Mouse (Mus musculus): Measurements from ENCODE around the gene Xdh.

The Xdh gene

GRCm38 (mm10) chr17:73942268-73942962 lies 7.6 kb downstream of the Xdh start:
- no peak for DNase-seq (ENCODE audit: inconsistent ontology term)

DNA sequence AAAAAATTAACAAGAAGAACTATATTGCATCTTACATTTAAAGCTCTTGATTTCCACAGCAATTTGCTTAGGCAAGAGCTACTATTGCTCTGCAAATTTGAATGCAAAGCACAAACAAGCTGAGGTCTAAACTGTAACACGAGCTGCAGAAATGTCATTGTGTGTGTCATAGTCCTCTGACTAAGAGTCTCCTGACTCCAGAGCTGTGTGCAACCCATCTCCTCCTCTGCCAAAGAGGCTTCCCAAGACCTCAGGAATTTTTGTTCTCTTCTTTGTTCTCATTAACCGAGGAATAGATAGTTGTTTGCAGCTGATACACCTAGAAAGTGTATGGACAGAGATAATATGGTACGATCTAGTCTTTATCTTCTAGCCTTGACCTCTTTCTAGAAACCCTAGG lies 8.2 kb downstream of the Xdh start:
- DNase-seq (ENCODE audit: inconsistent ontology term), result peak; percentile 78

- DNase-seq (ENCODE audit: inconsistent ontology term), result no peak
Observed at GRCm38 (mm10) chr17:73937073-73937472, 12.9 kb downstream of the Xdh start.

GRCm38 (mm10) chr17:73935163-73935562 lies 14.8 kb downstream of the Xdh start:
- no peak for DNase-seq (ENCODE audit: inconsistent ontology term)

- DNase-seq (ENCODE audit: inconsistent ontology term), result no peak
Observed at GRCm38 (mm10) chr17:73934281-73934680, 15.7 kb downstream of the Xdh start.

DNA sequence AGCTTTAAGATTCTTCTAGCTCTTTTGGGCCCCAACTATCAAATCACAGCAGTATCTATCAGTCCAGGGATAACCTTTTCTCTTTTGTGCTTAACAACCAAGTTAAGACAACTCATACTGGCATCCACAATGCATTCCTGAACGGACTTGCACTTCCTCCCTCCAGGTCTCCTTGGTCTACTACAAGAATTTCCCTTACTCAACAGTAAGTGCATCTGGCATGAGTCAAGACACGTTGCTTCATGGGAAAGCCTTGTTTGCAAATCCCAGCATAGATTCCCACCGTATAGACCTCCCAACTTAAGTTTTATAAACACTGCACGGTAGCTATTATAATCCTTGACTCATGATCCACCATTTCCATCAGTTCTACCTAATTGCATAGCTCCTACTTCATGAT lies 16.4 kb downstream of the Xdh start:
- DNase-seq (ENCODE audit: inconsistent ontology term), result no peak

GRCm38 (mm10) chr17:73932497-73933059 lies 17.4 kb downstream of the Xdh start:
- no peak for DNase-seq (ENCODE audit: inconsistent ontology term)

DNA sequence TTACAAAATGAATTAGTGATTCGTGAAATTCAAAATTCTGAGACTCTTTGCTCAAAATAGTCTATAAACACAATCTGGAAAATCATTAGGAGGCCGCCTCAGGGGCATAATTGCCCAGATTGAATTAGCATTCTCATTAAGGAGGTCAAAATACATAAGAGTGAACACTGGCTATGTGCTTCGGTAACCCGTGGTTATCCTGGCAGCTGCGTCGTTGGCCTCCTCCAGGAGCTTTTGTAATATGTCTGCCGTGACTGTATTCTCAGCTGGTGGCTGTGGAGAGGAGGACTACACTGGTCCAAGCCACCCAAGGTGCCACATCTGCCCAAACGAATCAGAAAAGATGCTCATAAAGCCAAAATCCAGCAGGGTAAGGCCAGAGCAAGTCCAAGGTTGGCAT lies 30.5 kb downstream of the Xdh start:
- DNase-seq (ENCODE audit: inconsistent ontology term), result no peak

DNA sequence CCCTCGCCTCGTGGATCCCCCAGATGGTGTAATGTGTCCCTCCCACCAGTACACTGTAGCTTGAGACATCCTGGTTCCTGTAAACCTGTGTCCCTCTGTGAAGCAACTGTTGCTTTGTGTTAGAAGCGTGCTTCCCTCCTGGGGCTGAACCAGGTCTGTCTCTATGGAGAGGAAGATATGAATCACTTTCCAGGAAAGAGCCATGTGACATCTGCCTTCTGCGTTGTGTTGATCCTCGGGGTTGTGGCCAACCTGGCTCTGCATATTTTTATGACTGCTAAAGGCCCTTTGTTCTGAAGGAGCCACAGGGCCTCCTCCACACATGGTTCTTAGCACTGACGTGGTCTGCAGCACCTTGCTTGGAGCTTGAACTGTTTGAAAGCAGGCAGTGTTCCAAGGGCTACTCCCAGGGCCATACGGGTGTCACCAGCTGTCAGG lies 31.0 kb downstream of the Xdh start:
- DNase-seq (ENCODE audit: inconsistent ontology term), result no peak

DNA sequence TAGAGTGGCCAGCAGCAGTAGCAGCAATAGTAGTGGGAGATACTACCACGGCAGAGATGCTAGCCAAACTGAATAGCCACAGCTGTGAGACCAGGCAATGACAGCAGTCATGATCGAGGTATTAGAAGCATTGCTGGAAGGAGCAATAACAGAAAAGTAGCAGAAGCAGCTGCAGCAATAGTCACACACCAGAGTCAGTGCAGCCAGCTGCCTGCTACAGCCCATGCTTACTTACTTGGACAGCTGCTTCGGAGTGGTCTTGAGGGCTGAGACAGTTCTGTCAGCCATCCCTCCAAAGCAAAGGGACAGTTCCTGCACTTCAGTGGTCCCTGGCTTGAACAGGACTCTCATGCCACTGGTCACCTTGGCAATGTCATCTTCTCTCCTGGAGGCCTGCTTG lies 31.9 kb downstream of the Xdh start:
- no peak for DNase-seq (ENCODE audit: inconsistent ontology term)

GRCm38 (mm10) chr17:73917713-73918112 lies 32.3 kb downstream of the Xdh start:
- DNase-seq (ENCODE audit: inconsistent ontology term), result no peak

DNA sequence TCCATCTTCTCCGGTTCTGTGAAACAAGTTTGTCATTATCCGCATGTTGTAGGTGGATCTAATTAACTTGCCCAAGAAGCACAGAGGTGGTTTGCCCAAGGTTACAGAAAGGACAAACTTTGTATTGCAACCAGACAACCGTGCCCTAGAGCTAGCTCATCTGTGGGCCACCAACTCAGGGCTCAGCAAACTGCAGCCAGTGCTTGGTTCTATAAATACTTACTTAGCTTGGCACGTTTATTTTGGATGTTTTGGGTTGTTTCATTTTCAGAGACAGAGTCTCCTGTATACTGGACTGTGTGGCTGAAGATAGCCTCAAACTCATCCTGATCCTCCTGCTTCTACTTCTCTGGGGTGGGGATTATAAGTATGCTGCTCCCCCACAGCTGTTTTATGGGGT lies 35.3 kb downstream of the Xdh start:
- no peak for DNase-seq (ENCODE audit: inconsistent ontology term)

DNA sequence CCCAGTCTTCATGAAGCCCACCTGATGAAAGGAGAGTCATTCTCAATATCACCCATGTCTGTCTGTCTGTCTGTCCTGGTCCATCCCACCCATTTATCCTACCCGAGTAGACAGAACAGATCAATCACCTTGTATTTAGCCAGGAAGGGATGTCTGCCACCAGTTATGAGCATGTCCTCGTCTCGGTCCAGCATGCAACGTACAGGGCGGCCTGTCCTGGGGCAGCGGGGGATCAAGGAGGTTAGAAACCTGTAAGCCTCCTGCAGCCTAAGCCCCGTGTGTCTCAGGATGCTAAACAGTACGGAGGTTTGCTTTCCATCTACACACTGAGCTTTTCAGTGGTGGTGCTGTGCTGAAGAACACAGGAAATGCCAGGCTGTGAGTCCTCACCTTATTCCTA lies 43.9 kb downstream of the Xdh start:
- DNase-seq (ENCODE audit: inconsistent ontology term), result no peak

DNA sequence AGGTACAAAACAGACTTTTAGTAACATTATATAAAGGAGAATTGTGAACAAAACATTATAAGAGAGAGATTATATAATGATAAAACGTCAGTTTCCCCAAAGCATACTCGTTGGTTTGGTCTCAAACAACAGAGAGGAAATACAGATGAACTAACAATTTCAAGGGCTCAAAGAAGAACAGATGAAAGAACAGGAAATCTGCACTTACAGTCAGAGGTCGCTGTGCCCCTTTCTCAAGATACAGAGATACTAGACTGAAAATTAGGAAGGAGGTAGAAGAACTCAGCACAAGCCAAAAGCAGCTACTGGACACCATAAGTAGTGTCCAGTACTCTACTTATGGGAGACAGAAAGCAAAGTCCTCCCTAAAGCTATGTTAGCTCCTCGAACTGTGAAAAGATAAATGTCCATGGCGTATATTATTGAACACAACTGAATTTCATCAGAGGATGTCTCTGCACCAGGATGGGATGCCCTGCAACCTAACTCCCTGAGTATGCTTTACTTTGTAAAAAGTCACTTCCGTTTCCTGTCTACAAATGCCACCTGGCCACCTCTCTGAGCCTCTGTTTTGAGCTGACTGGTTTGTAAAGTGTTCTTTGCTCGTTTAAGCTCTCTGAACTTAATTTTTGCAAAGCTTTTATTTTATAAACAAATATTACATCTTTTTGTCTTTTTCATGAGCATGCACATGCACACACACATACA lies 44.8 kb downstream of the Xdh start:
- no peak for DNase-seq (ENCODE audit: inconsistent ontology term)

GRCm38 (mm10) chr17:73903121-73903520 lies 46.9 kb downstream of the Xdh start:
- no peak for DNase-seq (ENCODE audit: inconsistent ontology term)

DNA sequence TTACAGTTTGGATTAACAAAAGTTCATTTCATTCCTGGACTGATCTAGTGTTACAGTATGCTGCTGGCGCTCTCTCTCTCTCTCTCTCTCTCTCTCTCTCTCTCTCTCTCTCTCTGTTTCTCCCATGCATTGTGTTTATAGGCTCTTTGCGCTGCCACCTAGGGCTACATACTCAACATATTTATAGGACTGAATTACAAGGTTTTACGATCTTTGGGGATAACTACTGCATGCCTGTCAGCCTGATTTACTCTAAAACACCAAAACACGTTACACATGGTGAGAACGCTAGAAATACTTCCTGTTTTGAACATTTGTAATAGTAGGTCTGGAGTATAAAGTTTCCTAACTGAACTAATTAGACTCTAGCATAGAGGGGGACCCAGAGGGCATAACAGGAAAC lies 47.8 kb downstream of the Xdh start:
- no peak for DNase-seq (ENCODE audit: inconsistent ontology term)

DNA sequence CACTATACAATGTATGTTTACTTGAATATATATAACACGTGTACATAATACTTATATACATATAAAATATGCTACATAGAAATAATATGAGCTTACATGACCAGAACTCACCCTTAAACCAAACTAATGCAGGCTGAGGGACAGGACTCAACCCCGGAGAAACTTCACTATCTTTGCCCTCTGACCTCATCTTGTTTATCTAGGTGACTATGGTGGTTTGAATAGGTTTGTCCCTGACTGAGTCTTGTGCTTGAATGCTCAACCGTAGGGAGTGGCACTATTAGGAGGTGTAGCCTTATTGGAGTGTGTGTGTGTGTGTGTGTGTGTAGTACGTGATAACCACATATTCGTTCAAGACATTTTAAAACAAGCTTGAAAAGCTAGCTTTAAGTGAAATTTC lies 55.6 kb downstream of the Xdh start:
- DNase-seq (ENCODE audit: inconsistent ontology term), result no peak

DNA sequence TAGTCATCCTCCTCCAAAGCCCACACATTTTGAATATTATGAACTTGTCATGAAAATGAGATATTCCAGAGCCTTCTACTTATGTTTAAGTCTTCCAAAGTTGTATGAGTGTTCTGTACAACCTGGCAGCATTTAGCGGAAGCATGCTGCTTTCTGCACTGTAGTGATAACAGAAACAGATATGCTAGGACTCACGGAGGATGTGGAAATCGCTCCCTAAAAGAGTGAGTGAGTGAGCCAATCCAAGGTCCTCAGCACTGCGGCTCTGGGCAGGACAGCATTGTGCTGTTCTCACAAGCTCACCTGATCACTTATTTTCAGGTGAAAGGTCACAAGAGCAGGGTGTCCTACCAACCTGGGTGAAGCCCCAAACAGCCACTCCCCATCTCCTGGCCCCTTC lies 56.2 kb downstream of the Xdh start:
- no peak for DNase-seq (ENCODE audit: inconsistent ontology term)

DNA sequence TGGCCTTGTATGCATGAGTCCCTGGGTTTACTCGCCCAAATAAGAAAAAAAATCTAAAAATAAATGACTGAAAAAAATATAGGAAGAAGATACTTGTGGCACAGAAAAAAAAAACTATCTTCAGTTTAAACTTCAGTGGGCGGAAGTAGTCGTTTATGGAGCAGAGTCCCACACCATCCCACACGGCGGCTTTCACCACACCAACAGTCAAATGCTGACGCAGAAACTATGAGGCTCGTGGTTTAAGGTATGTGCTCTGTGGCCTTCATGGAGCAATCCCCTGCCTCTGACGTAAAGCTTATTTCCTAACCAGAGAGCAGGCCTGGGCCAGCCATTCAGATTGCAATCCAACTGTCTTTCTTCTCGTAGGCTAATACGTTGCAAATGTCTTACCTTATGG lies 56.8 kb downstream of the Xdh start:
- DNase-seq (ENCODE audit: inconsistent ontology term), result no peak

DNA sequence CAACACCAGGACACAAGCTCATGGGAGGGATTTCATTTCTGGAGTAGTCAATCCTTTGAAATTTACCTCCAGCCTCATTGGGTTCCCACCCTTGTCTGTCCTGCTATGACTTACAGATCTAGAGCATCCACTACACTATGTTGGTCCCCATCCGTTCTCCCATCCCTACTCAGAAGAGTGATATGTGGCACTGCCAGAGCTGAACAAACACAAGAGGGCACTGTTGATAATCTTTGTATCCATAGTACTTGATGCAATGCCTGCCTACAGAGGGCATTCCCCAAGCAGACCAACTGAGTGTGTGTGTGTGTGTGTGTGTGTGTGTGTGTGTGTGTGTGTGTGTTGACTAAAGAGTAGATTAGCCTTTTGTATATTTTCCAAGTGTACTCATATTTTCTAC lies 58.4 kb downstream of the Xdh start:
- peak; percentile 5 for DNase-seq (ENCODE audit: inconsistent ontology term)

GRCm38 (mm10) chr17:73886071-73886785 lies 63.8 kb downstream of the Xdh start:
- DNase-seq (ENCODE audit: inconsistent ontology term), result no peak

DNA sequence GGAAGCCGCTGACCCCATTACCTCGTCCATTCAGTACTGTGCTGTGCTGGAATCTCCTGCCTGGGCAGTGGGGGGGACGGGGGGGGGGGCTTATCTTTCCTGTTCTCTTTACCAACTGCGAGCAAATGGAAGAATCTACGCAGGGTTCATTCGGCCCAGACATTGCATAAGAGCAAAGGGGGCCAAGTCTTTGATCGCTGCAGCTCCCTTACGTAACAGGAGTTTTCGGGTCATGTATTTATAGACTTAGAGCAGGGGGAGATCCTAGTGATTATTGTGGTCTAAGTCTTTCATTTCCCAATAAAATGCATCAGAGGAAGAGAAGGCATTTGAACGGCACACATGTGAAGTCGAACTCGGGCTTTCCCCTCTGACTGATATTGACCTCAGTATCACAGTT lies 66.7 kb downstream of the Xdh start:
- DNase-seq (ENCODE audit: inconsistent ontology term), result no peak

GRCm38 (mm10) chr17:73882194-73882593 lies 67.8 kb downstream of the Xdh start:
- DNase-seq (ENCODE audit: inconsistent ontology term), result peak; percentile 80
